Mouse (Mus musculus) erythroblast, adult 5-6 weeks (primary cell): ENCODE results near the gene Sugct. TPM values are rescaled to one million over a fixed set of nuclear protein-coding genes. Genes with fewer than 3 reads are reported as not detected.

ENCODE experiments used
- ATAC-seq: replicated peaks from 2 replicates; pipeline ENCODE4 v1.8.0; 2016; ENCODE audit warnings: moderate number of reproducible peaks, mild to moderate bottlenecking, moderate TSS enrichment, inconsistent platforms; ENCODE audit not compliant: poor library complexity, low FRiP score, severe bottlenecking
- total RNA-seq, 2 experiments: library from RNA; stranded (forward) in 1 of 2; stranded (reverse) in 1 of 2; fragments of 150-400 nt in 1 of 2; fragments of 200-764, 138-1000 nt in 1 of 2; gene quantifications; 2 replicates each; pipeline versions ENCODE4 v1.2.3 to v1.2.4; 2015 to 2017; ENCODE audit warnings: low replicate concordance in 2 of 2

Gene Sugct
- total RNA-seq (2015; ENCODE audit: low replicate concordance): 0.38 TPM in 1 of 2 replicates, not detected in the other
- total RNA-seq (2017; ENCODE audit: low replicate concordance): not detected in 2 replicates

GRCm38 (mm10) chr13:17694911-17695699 lies at the start of gene Sugct, which contains the start of gene Mplkip:
TSS of gene Sugct (minus strand) at chr13:17695553.
TSS of gene Mplkip (plus strand) at chr13:17695192.
- ATAC-seq: peak; percentile 95

- ATAC-seq: no peak
Measured at GRCm38 (mm10) chr13:17728798-17729197, 33.4 kb upstream of the Sugct start.

GRCm38 (mm10) chr13:17727922-17728321 lies 32.6 kb upstream of the Sugct start:
- ATAC-seq: no peak

DNA sequence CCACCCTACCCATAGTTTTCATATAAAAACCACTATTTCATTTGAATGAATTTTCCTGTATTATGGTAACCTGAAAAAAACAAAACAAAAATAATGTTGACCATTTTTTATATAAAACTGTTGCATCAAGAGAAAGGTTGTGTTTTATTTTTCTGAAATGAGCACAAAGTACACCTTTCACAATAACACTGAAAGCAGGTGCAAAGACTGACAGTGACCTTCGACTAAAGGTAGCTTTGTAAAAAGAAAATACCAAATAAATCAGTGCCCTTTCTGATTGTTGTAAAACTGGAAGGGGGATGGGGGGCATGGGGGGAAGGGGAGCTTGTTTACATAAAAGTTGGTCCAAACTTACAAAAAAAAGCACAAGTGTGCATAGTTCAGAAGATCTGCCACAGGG lies 22.0 kb upstream of the Sugct start:
- ATAC-seq: no peak

- ATAC-seq: no peak
Measured at GRCm38 (mm10) chr13:17708784-17709311, 13.5 kb upstream of the Sugct start.

DNA sequence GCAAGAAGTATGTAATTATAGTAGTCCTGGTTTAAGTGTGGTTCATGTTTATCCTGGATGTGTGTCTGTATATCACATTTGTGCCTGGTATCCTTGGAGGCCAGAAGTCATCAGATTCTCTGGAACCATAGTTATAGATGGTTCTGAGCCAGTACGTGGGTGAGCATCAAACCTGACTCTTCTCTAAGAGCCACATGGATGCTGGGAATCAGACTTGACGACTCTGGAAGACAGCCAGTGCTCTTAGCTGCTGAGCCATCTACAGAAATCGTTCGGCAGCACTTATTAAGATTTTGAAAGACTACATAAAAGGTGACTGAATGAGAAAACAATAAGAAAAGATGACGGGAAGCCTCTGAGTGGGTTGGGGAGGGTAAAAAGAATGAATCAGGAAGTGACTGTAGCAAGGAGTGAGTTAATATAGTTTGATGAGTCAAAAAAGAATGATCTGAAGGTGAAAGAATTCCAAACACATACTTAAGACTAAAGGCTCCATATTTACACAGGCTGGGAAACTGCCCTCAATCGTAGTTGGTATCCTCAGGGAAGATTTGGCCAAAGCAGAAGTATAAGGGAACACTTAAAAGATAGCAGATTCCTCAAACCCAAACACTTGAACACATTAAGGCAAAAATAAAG lies 10.0 kb upstream of the Sugct start:
- ATAC-seq: no peak

- ATAC-seq: no peak
Measured at GRCm38 (mm10) chr13:17702311-17702710, 7.0 kb upstream of the Sugct start.

DNA sequence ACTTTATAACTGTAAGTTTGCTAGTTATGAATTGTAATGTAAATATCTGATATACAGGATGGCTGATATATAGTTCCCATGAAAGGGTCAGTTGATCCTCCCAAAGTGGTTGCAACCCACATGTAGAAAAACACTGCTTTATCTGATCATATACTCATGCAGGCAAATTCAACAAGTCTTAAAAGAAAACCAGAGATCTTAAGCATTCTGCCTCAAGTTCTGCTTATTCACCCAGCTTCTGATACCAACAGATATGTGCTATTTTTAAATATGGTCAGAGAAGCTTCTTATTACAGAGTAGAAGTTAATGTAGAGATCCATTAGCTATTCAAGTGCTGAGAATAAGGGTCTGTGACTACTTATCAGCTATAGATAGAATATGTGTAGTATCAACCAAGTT lies 6.0 kb upstream of the Sugct start:
- ATAC-seq: no peak

GRCm38 (mm10) chr13:17700090-17700715 lies 4.8 kb upstream of the Sugct start:
- no peak for ATAC-seq

DNA sequence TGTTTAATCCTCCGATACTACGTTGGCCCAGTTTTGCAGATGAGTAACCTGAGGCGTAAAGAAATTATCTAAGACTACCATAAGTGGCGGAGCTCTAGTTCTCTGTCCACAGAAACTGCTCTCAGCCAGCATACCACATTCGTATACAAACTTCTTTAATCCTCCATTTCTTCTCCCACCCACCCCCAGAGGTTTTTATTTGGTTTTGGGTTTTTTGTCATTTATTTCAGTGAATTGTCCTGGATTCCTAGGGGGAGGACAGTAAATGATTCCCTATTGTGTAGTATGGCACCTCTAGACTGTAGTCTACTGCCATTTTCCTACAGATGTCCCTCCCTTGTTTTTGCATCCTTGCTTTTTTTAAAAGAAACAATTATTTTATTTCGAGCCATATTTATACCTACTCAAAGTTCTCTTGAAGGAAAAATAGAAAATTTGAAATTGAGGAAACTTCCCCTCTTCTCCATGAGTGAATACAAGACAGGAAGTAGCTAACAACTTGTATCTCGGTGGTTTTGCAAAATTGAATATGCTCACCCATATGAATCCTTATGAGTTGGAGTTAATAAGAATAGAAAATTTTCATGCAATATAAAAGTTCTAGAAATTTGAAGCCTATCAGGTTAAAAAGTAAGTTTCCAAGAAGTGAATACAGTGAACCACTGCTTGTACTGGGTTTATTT lies 686 bp upstream of the Sugct start:
- peak; percentile 40; the same call in 1 of the 2 replicates for ATAC-seq

GRCm38 (mm10) chr13:17694414-17694813 lies 939 bp downstream of the Sugct start:
- peak; percentile 29 for ATAC-seq

- ATAC-seq: no peak
Measured at GRCm38 (mm10) chr13:17693816-17694215, 1.5 kb downstream of the Sugct start.

DNA sequence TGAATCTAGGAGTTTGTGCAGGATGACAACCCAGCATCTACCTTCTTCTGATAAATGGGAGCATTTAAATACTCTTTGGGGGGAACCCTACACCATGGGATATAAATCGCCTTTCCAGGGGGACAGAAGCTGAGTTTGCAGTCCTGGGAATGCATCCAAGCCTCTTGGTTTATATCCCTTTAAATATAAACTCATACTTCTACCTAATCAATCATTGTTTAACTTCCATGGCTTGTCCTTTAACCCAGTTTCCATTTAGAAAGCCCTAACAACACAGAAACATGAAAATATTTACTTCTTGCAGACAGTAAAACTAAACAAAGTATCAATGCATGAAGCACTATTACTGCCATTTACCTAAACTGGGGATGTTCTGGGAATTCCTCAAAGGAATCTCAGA lies 3.9 kb downstream of the Sugct start:
- ATAC-seq: no peak

- no peak for ATAC-seq
Measured at GRCm38 (mm10) chr13:17690686-17691085, 4.7 kb downstream of the Sugct start.

- no peak for ATAC-seq
Measured at GRCm38 (mm10) chr13:17689461-17689860, 5.9 kb downstream of the Sugct start.

- no peak for ATAC-seq
Measured at GRCm38 (mm10) chr13:17671122-17671521, 24.2 kb downstream of the Sugct start.

DNA sequence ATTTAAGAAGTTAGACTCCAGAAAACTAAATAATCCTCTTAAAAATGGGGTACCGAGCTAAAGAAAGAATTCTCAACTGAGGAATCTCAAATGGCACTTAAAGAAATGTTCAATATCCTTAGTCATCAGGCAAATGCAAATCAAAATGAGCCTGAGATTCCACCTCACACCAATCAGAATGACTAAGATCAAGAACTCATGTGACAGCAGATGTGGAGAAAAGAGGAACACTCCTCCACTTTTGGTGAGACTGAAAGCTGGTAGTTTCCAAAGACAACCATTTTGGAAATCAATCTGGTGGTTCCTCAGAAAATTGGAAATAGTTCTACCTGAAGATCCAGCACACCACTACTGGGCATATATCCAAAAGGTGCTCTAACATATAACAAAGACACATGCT lies 28.0 kb downstream of the Sugct start:
- ATAC-seq: no peak

GRCm38 (mm10) chr13:17642294-17642693 lies 53.1 kb downstream of the Sugct start:
- no peak for ATAC-seq

DNA sequence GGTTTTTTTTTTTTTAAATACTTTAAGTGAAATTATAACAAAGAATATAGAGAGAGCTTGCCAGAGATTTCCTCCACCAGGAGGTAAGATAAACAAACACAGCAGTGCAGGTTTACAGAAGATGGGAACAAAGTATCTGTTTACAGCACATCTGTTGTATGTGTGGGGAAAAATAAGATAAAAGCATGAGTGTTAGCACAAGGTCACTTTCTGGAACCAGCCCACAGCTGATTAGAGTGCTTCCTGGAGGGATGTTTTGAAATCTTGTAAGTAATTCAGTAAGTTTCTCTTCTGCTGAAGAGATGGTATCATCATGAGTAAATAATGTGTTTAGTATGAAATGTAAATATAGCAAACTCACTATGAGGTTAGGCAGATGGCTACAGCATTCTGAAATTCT lies 57.3 kb downstream of the Sugct start:
- no peak for ATAC-seq

- ATAC-seq: no peak
Measured at GRCm38 (mm10) chr13:17627108-17627507, 68.2 kb downstream of the Sugct start.
